Mouse (Mus musculus) embryonic stem cell, embryonic (primary cell): ENCODE data around the gene Zfp644.

Experiments
- CTCF ChIA-PET, 4 experiments: fragments of 300-600 bp in 2 of 4; fragments of 350-600 bp in 2 of 4; sonication (Branson Sonifier 250); formaldehyde crosslinking; loops; one replicate each; lab custom pipeline; 2022; ENCODE audit warnings: inconsistent platforms in 2 of 4; lab: Charles Lee
- POLR2A ChIA-PET, 4 experiments: fragments of 300-600 bp in 2 of 4; fragments of 350-600 bp in 2 of 4; sonication (Branson Sonifier 250); formaldehyde crosslinking; loops; one replicate each; lab custom pipeline; 2022; ENCODE audit warnings: antibody characterized with exemption in 4 of 4, inconsistent platforms in 1 of 4; lab: Charles Lee

Zfp644 gene

DNA sequence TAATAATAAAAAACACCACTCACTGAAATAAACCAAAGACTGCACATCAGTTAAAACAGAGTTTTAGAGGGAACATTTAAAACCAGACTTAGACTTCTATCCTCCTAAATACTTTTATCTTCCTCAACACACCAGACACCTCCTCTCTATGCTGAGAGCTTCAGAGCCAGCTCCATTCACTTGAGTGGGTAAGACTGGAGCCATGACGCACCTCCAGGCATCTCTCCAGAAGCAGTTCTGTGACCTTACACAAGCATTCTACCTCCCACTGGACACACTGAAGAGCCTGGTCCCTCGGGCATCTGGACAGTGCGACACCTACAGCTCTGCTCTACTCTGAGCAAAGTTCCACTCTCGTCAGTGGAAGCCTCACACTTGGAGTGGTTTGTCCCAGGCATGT, 73.8 kb downstream of the Zfp644 start:
- CTCF ChIA-PET, result no interaction called here

DNA sequence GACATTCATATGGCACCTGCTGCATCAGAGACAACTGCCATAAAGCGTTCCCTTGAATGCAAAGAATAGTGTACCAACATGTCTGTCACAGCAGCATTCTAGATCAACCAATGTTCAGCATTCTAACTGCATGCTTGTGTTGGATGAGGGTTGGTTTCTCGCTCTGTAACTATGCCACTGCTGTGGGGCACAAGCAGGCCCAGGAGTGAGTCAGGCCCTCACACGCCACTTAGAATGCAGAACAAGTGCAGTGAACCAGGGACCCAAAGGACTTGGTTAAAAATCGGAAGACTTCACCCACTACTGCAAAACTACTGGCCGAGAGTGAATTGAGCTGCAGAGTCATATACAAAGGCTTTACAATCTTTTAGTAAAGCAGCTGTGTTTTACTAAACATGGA, 74.9 kb downstream of the Zfp644 start:
- POLR2A ChIA-PET, result interaction anchor here in 1 of 4 experiments (1.0 kb wide), 1 partner anchor 8 kb away, joined by 3 read pairs; no protein-coding TSS in a partner anchor
- CTCF ChIA-PET, result no interaction called here

More for the DNA sequence above, 73.8 kb downstream of the Zfp644 start:
- POLR2A ChIA-PET, result interaction anchor here in 2 of 4 experiments (0.7 to 0.9 kb wide), 2 partner anchors 12 to 38 kb away, joined by 3 read pairs; no protein-coding TSS in a partner anchor

DNA sequence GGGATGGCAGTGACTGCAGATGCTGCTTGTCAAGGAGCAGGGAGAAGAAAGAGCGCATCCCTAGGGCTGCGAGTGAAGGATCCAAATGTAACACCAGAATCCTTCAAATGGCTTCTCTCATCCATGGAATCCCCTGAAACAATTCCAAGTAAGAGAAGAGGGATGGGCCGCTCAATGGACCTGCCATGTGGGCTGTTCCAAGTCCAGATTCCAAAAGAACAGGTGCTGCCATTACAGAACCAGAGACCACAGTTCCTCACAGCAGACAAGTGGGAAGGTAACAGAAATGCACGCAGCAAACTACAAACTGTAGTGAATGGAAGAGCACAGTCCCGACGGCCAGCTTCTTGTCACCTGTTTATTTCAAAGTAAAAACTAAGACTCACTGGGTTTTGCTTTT, 76.6 kb downstream of the Zfp644 start:
- ChIA-PET CTCF (no interaction called here), POLR2A (no interaction called here)

DNA sequence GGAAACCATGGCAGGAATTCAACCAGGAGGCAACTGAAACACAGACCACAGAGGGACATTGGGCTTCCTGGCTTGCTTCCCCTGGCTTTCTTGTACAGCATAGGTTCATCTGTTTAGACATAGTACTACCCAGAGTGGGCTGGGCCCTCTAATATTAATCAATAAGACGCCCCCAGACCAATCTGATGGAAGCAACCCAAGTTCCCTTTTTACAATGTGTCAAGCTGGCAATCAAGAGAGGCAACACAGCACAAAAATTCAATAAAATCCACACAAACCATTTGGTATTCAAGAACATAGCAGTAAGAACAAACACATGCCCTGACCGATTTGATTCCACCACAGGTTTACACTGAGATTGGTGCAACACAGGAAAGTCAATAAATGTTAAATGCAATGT, 82.1 kb downstream of the Zfp644 start:
- POLR2A ChIA-PET, result interaction anchor here in 1 of 4 experiments (2.3 kb wide), 1 partner anchor 10 kb away, joined by 9 read pairs; no protein-coding TSS in a partner anchor
- CTCF ChIA-PET, result no interaction called here

DNA sequence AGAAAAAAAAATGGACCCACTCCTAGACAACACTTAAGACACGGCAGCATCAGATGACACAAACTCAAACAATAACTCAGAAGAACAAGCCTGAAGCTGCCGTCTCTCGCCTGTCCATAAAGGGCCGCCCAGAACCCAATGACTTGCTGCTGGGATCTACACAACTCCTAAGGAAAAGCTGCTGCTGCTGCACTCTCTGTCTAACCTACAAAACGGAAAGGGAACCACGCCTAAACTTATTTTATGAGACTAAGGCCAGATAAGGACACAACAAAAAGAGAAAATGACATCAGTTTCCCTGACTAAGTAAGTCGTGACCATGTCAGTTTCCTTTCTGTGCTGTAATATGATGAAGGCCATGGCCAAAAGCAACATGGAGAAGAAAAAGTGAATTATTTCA, 82.5 kb downstream of the Zfp644 start:
- ChIA-PET CTCF (interaction anchor here in 1 of 4 experiments (0.8 kb wide), 1 partner anchor 38 kb away, joined by 3 read pairs; no protein-coding TSS in a partner anchor), POLR2A (interaction anchor here in 1 of 4 experiments (2.3 kb wide), 1 partner anchor 9 kb away, joined by 9 read pairs; no protein-coding TSS in a partner anchor)

DNA sequence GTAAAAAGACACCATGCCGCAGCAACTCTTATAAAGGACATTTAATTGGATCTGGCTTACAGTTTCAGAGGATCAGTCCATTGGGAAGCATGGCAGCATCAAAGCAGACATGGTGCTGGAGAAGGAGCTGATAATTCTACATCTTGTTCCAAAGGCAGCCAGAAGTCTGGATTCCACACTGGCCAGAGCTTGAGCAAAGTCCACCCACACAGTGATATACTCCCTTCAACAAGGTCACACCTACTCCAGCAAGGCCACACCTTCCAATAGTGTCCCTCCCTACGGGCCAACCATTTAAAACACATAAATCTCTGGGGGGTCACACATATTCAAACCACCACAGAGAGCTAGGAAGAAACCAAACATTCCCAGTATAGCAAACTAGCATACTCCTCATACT, 84.9 kb downstream of the Zfp644 start:
- ChIA-PET CTCF (no interaction called here), POLR2A (interaction anchor here in 1 of 4 experiments (0.7 kb wide), 1 partner anchor 37 kb away, joined by 3 read pairs; no protein-coding TSS in a partner anchor)

DNA sequence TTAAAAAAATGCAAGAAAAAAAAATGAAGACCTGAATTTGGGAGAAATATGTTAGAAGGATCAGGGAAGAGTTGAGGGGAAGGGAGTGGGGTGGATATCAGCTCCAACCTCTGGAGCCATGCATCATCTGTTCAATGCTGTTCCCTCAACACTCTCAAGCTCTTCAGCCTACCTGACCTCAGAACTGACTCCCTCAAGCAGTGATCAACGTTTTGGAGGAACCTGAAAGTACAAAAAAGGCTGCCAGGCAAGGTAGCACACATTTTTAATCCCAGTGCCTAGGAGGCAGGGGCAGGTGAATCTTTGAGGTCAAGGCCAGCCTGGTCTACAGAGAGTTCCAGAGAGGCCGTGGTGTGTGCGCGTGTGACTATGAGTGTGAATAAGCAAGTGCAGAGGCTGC, 88.3 kb downstream of the Zfp644 start, which contains the start of gene Gm17304:
Gm17304 (plus strand) TSS at position 301 of the 400 bp plus-strand sequence.
- ChIA-PET POLR2A (interaction anchor here in 2 of 4 experiments (1.0 to 1.4 kb wide), 2 partner anchors 8 to 18 kb away, joined by 3 read pairs; no protein-coding TSS in a partner anchor), CTCF (interaction anchor here in 1 of 4 experiments (0.6 kb wide), 1 partner anchor 956 kb away, joined by 4 read pairs; no protein-coding TSS in a partner anchor)

DNA sequence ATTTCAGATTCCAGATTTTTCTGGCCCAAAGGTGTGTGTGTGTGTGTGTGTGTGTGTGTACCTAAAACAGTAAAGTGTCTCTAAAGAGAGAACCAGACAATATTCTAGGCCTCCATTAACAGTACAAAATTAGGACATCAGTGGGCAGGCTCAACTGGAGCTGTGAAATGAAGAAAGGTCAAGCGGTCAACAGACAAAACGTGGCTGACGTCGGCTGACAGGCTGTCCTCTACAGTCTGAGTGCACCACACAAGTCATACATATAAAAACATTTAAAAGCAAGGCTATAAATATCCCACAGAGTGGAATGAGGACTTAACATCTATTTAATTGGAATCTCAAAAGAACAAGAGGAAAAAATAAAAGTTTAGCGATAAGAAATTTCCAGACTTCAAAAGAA, 90.0 kb downstream of the Zfp644 start:
- CTCF ChIA-PET, result no interaction called here
- POLR2A ChIA-PET, result interaction anchor here in 1 of 4 experiments (0.7 kb wide), 1 partner anchor 636 kb away, joined by 3 read pairs; no protein-coding TSS in a partner anchor

DNA sequence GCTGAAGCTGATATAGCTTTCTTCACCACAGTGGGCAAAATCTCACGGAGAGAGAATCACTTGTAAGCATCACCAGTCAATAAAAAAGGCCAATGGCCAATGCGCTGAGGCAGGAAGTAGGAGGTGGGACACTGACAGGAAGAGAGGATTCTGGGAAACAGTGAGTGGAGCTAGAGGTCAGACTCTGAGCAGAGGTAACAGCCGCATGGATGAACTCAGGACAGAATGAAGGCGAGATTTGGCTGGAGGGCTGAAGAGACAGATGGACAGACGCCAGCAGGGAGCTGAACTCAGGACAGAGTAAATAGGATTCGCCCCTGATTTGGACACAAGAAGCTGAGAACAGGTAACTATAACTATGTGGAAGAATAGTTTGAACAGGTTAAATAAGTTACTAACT, 92.0 kb downstream of the Zfp644 start:
- CTCF ChIA-PET, result interaction anchor here in 3 of 4 experiments (0.6 to 1.2 kb wide), 3 partner anchors 30 to 242 kb away, joined by 3 read pairs; no protein-coding TSS in a partner anchor
- POLR2A ChIA-PET, result interaction anchor here in 2 of 4 experiments (0.6 to 1.4 kb wide), 3 partner anchors 9 to 308 kb away, joined by 3 to 9 read pairs (median 5); no protein-coding TSS in a partner anchor

DNA sequence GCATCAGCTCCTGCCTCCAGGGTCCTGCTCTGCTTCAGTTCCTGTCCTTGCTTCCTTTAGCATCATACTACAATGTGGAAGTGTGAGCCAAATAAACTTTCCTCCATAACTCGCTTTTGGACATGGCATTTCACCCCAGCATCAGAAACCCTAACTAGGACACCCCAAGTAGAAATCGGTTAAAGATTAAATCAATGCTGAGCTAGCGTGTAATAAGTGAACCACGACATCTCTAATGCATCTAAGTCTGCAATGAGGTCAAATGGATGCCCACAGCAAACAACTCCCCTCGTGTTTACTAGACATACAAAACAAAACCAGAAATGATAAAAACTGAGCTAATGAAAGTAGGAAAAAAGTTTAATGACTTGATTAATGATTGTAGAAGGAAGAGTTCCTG, 92.7 kb downstream of the Zfp644 start:
- CTCF ChIA-PET, result interaction anchor here in 2 of 4 experiments (0.7 to 1.2 kb wide), 2 partner anchors 30 to 141 kb away, joined by 3 read pairs; no protein-coding TSS in a partner anchor

DNA sequence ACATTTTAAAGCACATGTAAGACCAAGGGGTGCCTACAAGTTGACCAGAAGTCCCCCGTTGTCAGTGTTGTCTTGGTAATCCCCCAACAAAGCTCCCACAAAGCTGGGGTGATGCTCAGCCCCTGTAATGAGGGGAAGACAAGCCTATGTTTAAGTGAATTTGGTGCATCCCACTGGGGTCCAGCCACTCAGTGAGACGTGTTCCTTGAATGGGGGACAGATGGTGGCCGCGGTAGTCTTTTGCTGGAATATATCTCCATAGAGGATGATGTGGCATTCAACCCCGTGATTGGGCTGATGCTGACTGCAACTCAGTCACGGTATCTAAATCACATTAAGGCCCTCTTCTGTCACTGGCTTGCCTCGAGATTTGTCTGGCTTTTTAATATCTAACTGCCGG, 97.6 kb downstream of the Zfp644 start:
- CTCF ChIA-PET, result interaction anchor here in 1 of 4 experiments (0.7 kb wide), 1 partner anchor 131 kb away, joined by 5 read pairs; no protein-coding TSS in a partner anchor
- POLR2A ChIA-PET, result interaction anchor here in 1 of 4 experiments (0.6 kb wide), 1 partner anchor 1705 kb away, joined by 3 read pairs; no protein-coding TSS in a partner anchor

More for the DNA sequence above, 92.7 kb downstream of the Zfp644 start:
- POLR2A ChIA-PET, result interaction anchor here in 1 of 4 experiments (1.4 kb wide), 2 partner anchors 10 to 15 kb away, joined by 5 to 9 read pairs; no protein-coding TSS in a partner anchor

DNA sequence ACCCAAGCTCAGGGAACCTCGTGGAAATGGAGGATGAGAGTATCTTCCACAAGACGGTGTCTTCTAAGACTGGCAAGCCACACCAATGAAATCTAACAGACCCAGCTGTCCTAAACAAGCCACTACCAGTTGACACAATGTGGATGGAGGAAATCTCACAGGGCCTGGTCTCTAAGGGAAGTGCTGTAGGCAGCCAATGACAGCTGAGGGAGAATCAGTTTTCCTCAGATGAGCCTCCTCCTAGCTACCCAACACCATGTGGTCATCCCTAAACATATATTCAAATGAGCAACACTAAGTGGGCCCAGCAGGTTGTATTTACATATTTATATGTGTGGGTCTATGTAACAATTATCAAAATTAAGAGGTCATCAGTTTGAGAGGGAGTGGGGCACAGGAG, 99.6 kb downstream of the Zfp644 start:
- ChIA-PET POLR2A (no interaction called here), CTCF (no interaction called here)

DNA sequence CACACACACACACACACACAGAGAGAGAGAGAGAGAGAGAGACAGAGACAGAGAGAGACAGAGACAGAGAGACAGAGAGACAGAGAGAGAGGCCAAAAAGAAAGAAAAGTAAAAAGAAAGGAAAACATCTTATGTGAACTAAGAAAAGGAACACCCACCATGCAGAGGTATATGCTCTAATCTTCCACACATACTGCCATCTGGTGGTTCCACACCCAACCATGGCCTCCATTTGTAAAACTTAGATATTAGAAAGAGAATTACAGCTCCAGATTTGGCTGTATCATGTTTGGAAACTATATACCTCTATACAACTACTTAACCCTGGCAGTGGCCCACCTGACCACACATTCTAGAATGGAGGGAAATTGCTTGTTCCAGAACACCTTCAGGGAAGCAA, 102.7 kb downstream of the Zfp644 start:
- POLR2A ChIA-PET, result interaction anchor here in 1 of 4 experiments (0.6 to 1.0 kb wide), 2 partner anchors 20 to 53 kb away, joined by 4 to 5 read pairs; no protein-coding TSS in a partner anchor
- CTCF ChIA-PET, result interaction anchor here in 2 of 4 experiments (0.7 to 1.2 kb wide), 2 partner anchors 53 to 124 kb away, joined by 3 to 6 read pairs; no protein-coding TSS in a partner anchor

DNA sequence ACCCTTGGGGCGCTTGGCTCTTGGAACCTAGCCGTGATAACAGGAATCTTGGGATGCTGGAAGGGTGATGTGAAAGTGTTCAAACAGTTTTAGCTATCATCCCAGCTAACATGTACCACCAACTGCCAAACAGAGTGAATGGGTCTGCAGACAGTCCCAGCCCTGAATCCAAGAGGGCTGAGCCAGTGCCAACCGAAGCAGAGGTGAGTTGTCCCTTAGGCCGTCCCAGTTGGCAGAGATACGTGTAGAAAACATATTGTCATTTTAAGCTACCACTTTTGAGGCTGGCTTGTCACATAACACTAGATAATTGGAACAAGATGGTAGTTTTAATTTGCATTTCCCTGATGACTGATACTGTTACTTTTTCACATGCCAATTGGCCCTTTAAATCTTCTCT, 106.4 kb downstream of the Zfp644 start:
- POLR2A ChIA-PET, result interaction anchor here in 2 of 4 experiments (0.8 to 1.1 kb wide), 3 partner anchors 16 to 103 kb away, joined by 3 read pairs; partner anchors contain the start of gene Gm17304 (in 1 of the 2)
- CTCF ChIA-PET, result no interaction called here

DNA sequence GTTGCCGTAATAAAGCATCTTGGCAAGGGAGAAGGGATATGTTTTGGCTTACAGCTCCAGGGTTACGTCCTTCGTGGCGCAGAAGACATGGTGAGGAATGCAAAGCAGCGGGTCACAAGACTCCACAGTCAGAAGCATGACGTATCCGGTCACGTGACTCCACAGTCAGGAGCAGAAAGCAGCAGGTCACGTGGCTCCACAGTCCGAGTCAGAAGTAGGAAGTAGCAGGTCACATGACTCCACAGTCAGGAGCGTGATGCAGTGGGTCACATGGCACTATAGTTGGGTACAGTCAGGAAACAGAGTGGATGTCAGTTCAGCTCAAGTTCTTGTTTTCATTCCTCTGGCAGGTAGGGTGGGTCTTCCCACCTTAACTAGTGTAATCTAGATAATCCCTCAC, 107.4 kb downstream of the Zfp644 start:
- POLR2A ChIA-PET, result interaction anchor here in 3 of 4 experiments (1.0 to 1.6 kb wide), 6 partner anchors 13 to 167 kb away, joined by 3 to 12 read pairs (median 5); no protein-coding TSS in a partner anchor
- CTCF ChIA-PET, result interaction anchor here in 1 of 4 experiments (0.6 kb wide), 1 partner anchor 1337 kb away, joined by 3 read pairs; no protein-coding TSS in a partner anchor

DNA sequence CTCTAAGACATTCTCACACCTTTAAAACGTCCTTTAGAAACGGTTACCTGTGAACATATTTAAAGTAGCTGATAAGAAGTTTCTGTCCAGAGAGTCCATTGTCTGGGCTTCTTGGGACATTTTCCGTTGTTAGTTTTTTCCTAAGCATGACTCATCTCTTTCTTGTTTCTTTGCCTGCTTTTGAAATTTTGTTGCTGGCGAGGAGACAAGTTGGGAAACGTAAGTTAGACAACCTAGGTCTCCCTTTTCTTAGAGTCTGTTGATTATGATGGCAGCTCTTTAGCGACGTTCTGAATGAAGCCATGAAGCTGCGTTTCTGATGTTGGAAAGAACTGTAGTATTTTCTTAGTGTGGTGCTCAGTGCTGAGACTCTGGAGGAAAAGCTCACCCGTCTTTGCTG, 108.1 kb downstream of the Zfp644 start:
- ChIA-PET CTCF (no interaction called here), POLR2A (interaction anchor here in 2 of 4 experiments (1.1 to 1.6 kb wide), 4 partner anchors 13 to 16 kb away, joined by 5 to 12 read pairs (median 6); no protein-coding TSS in a partner anchor)

DNA sequence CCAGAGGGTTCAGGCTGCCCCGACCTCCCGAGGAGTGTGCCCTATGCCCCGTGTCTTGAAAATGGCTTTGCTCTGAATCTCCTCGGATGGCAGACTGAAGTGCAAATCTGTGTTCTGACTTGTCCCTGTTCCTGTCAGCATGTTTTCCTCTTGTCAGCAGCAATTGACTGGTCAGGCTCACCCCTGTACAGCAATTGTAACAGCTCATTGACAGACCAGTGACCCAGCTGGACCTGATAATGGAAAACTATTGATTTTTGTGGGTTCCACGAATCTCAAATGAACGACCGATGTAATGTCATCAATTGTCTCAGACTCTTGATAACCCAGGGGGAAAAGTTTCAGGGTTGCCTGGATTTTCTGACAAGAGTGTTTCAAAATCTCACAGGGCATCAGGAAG, 116.1 kb downstream of the Zfp644 start:
- CTCF ChIA-PET, result no interaction called here

DNA sequence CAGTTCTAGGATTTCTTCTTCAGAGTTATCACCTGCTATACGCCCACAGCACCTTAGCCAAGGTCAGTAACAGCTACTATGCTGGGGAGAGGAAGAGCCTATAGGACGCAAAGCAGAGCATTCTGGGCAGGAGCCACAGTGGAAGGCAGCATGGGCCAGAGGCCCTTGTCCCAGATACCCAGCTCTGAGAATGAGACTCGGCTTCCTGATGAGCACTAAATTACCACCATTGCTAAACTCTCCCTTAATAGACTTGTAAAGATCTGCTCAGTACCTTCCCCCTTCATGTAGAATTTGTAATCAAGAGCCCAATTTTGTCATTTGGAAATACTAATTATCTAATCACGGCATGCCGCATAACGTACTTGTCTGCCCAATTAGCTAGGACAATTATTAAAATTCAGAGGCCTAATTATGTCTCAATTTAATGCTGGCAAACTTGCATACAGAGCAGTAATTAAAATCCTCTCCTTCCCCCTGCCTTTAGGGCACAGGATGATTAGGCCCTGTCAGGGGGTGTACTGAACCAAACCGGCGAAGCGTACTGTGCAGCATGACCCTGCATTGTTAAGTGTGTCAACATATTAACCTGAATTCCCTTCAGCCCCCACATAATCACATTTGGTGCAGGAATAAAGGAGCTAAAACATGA, 119.7 kb downstream of the Zfp644 start:
- CTCF ChIA-PET, result interaction anchor here in 3 of 4 experiments (0.6 to 1.2 kb wide), 3 partner anchors 9 to 193 kb away, joined by 3 read pairs; no protein-coding TSS in a partner anchor
- POLR2A ChIA-PET, result interaction anchor here in 1 of 4 experiments (1.1 kb wide), 1 partner anchor 116 kb away, joined by 3 read pairs; no protein-coding TSS in a partner anchor

More for the DNA sequence above, 116.1 kb downstream of the Zfp644 start:
- POLR2A ChIA-PET, result no interaction called here
